Mouse (Mus musculus) neural tube, embryonic 14.5 days (tissue): ENCODE results near the gene Dst. TPM values are rescaled to one million over a fixed set of nuclear protein-coding genes. Genes with fewer than 3 reads are reported as not detected.

Source experiments
- ATAC-seq: fragments of 200-750 bp; cut with Nextera tagmentation; 2 replicates; pipeline ENCODE4 v1.8.0; 2017; ENCODE audit warnings: low read depth, mild to moderate bottlenecking, moderate TSS enrichment, moderate library complexity
- H3K27ac ChIP-seq: fragments of 300-500 bp; sonication (generic); 2 replicates; pipeline ENCODE4 v1.5.1; 2014; ENCODE audit warnings: low read depth, mild to moderate bottlenecking, control low read depth, low read length, moderate library complexity, mixed read lengths
- H3K27me3 ChIP-seq: fragments of 300-500 bp; sonication (generic); 2 replicates; pipeline ENCODE4 v1.6.1; 2014; ENCODE audit warnings: low read length; ENCODE audit not compliant: control insufficient read depth, insufficient read depth
- H3K36me3 ChIP-seq: fragments of 300-500 bp; sonication (generic); 2 replicates; pipeline ENCODE4 v1.6.1; 2014; ENCODE audit warnings: low read length, mixed read lengths; ENCODE audit not compliant: control insufficient read depth, insufficient read depth
- H3K4me1 ChIP-seq: fragments of 300-500 bp; sonication (generic); 2 replicates; pipeline ENCODE4 v1.6.1; 2014; ENCODE audit warnings: low read length; ENCODE audit not compliant: control insufficient read depth, insufficient read depth
- H3K4me2 ChIP-seq: fragments of 300-500 bp; sonication (generic); 2 replicates; pipeline ENCODE4 v1.6.1; 2014; ENCODE audit warnings: mild to moderate bottlenecking, low read depth, low read length, control low read depth
- H3K4me3 ChIP-seq: fragments of 300-500 bp; sonication (generic); 2 replicates; pipeline ENCODE4 v1.5.1; 2014; ENCODE audit warnings: low read depth, low read length, control low read depth, mixed read lengths
- H3K9ac ChIP-seq: fragments of 300-500 bp; sonication (generic); replicated peaks from 2 replicates; pipeline ENCODE4 v1.6.1; 2014; ENCODE audit warnings: low read depth, mild to moderate bottlenecking, control low read depth, low read length, mixed read lengths
- H3K9me3 ChIP-seq: fragments of 300-500 bp; sonication (generic); 2 replicates; pipeline ENCODE4 v1.6.1; 2016; ENCODE audit warnings: low read length; ENCODE audit not compliant: control insufficient read depth
- WGBS: fragments of 180-500 bp; shearing (Covaris S2); extraction: QIAGEN DNeasy Blood & Tissue Kit; methylation state at CpG from one replicate; pipeline ENCODE4 v1.1.7; 2014; 5-methylcytosine and 5-hydroxymethylcytosine counted together
- polyA plus RNA-seq: library from polyadenylated mRNA; unstranded; fragments of >200 nt; fragmentation: Nextera tagmentation; extraction: Ambion mirVana; gene quantifications from 2 replicates; pipeline ENCODE4 v1.2.1, GENCODE M21; 2014

Gene Dst
- polyA plus RNA-seq, 1 experiment from 2014 or later = 66.8 TPM

- no peak for ATAC-seq
- no peak overlapping the region for H3K9ac ChIP-seq
- H3K4me2 ChIP-seq = no peak overlapping the region
- H3K4me1 ChIP-seq = no peaks in the 10 kb centered on the region
- no peak overlapping the region for H3K4me3 ChIP-seq
- no peaks in the 10 kb centered on the region for H3K9me3 ChIP-seq
- 93% methylated on average over 6 of the region's 6 CpGs for WGBS
- H3K27ac ChIP-seq = no peak overlapping the region
- no peaks in the 10 kb centered on the region for H3K36me3 ChIP-seq
- H3K27me3 ChIP-seq = no peaks in the 10 kb centered on the region
Measured at GRCm38 (mm10) chr1:33955626-33956025, 47.6 kb downstream of the Dst start.

DNA sequence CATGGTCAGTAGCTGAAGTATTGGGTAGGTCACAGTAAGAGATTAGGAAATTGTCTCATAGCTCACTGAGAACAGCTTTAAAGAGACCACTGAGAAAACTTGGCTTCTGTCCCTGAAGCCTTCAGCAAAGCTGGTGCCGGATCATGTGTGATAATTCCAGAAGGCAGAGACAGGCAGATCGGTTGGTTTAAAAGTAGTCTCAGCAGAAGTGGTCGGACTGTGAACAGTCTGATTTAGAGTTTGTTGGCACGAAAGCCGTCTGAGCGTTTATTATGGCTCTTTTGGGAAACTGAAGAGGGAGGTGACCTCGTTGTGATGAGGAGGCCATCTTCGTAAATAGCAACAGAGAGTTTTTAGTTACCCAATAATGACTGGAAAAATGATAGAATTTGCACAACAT is 52.4 kb downstream of the Dst start:
- no peak for ATAC-seq
- no peak overlapping the region for H3K27ac ChIP-seq
- no peak overlapping the region for H3K9ac ChIP-seq
- H3K4me1 ChIP-seq = no peaks in the 10 kb centered on the region
- no peaks in the 10 kb centered on the region for H3K9me3 ChIP-seq
- H3K4me2 ChIP-seq = no peak overlapping the region
- H3K27me3 ChIP-seq = no peaks in the 10 kb centered on the region
- no peak overlapping the region for H3K4me3 ChIP-seq
- no peaks in the 10 kb centered on the region for H3K36me3 ChIP-seq
- WGBS = 73% methylated on average over 8 of the region's 8 CpGs

GRCm38 (mm10) chr1:33964643-33965042 is 56.6 kb downstream of the Dst start:
- H3K36me3 ChIP-seq = no peaks in the 10 kb centered on the region
- H3K4me2 ChIP-seq = no peak overlapping the region
- H3K4me3 ChIP-seq = no peak overlapping the region
- H3K27ac ChIP-seq = no peak overlapping the region
- H3K4me1 ChIP-seq = no peaks in the 10 kb centered on the region
- H3K9me3 ChIP-seq = no peaks in the 10 kb centered on the region
- 56% methylated on average over 5 of the region's 5 CpGs for WGBS
- H3K9ac ChIP-seq = no peak overlapping the region
- H3K27me3 ChIP-seq = no peaks in the 10 kb centered on the region
- no peak for ATAC-seq

DNA sequence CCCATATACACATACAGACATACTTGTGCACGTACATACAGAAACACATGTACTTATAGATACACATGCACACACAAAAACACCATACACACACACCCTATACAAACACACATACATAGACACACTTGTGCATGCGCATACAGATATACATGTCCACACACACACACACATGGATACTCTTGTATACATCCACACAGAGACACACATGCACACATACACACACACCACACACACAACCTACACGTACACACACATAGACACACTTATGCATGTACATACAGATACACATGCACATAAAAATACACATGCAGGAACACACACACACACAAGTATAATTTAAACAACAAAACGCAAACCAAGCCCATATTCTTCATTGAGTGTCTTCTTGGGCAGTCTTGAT is 57.8 kb downstream of the Dst start:
- ATAC-seq = no peak
- H3K4me1 ChIP-seq = no peaks in the 10 kb centered on the region
- no peaks in the 10 kb centered on the region for H3K27me3 ChIP-seq
- no peak overlapping the region for H3K9ac ChIP-seq
- no peak overlapping the region for H3K4me3 ChIP-seq
- no peak overlapping the region for H3K4me2 ChIP-seq
- H3K27ac ChIP-seq = no peak overlapping the region
- H3K36me3 ChIP-seq = no peaks in the 10 kb centered on the region
- WGBS = 90% methylated on average over 4 of the region's 4 CpGs
- H3K9me3 ChIP-seq = no peaks in the 10 kb centered on the region

- no peak for ATAC-seq
- no peaks in the 10 kb centered on the region for H3K9me3 ChIP-seq
Measured at GRCm38 (mm10) chr1:33966328-33966727, 58.3 kb downstream of the Dst start.

GRCm38 (mm10) chr1:33967206-33967605 is 59.2 kb downstream of the Dst start:
- Histone ChIP-seq H3K4me2 (no peak overlapping the region), H3K9me3 (no peaks in the 10 kb centered on the region), H3K9ac (no peak overlapping the region), H3K27ac (no peak overlapping the region), H3K4me1 (no peaks in the 10 kb centered on the region), H3K36me3 (no peaks in the 10 kb centered on the region), H3K27me3 (no peaks in the 10 kb centered on the region), H3K4me3 (no peak overlapping the region)
- no peak for ATAC-seq
- WGBS = 59% methylated on average over 4 of the region's 4 CpGs

More at GRCm38 (mm10) chr1:33966328-33966727, 58.3 kb downstream of the Dst start:
- Histone ChIP-seq H3K36me3 (no peaks in the 10 kb centered on the region), H3K27me3 (no peaks in the 10 kb centered on the region), H3K27ac (no peak overlapping the region), H3K9ac (no peak overlapping the region), H3K4me1 (no peaks in the 10 kb centered on the region), H3K4me2 (no peak overlapping the region), H3K4me3 (no peak overlapping the region)
- 29% methylated on average over 6 of the region's 6 CpGs for WGBS

- Histone ChIP-seq H3K4me1 (no peaks in the 10 kb centered on the region), H3K4me2 (no peak overlapping the region), H3K27ac (no peak overlapping the region), H3K36me3 (no peaks in the 10 kb centered on the region), H3K9ac (no peak overlapping the region), H3K9me3 (no peaks in the 10 kb centered on the region), H3K27me3 (no peaks in the 10 kb centered on the region), H3K4me3 (no peak overlapping the region)
- ATAC-seq = no peak
- 43% methylated on average over 2 of the region's 2 CpGs for WGBS
Measured at GRCm38 (mm10) chr1:33969910-33970309, 61.9 kb downstream of the Dst start.

DNA sequence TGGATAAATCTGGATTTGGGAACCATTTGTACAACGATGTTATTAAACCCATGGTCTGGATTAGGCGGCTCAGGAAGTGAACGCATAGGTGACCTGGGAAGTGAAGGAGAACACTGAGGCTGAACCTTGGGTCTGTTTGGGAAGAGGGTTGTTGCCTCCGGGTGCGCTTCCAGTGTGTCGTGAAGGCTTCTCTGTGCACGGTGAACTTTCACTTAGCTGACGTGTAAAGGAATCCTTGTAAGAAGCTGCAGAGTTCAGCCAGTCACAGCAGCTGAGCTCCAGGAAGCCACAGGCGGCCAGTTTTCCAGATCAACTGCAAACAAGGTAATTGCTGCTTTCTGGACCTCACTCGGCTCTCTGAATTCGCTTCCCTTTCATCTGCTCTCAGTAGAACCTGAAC is 66.4 kb downstream of the Dst start:
- no peaks in the 10 kb centered on the region for H3K9me3 ChIP-seq
- 89% methylated on average over 11 of the region's 11 CpGs for WGBS

GRCm38 (mm10) chr1:33975333-33975732 is 67.3 kb downstream of the Dst start:
- whole genome bisulfite sequencing = 88% methylated on average over 4 of the region's 4 CpGs
- Histone ChIP-seq H3K27ac (no peak overlapping the region), H3K9me3 (no peaks in the 10 kb centered on the region), H3K9ac (no peak overlapping the region), H3K4me2 (no peak overlapping the region), H3K4me1 (no peaks in the 10 kb centered on the region), H3K36me3 (no peaks in the 10 kb centered on the region), H3K27me3 (no peaks in the 10 kb centered on the region), H3K4me3 (no peak overlapping the region)
- ATAC-seq = no peak

More for the DNA sequence above, 66.4 kb downstream of the Dst start:
- Histone ChIP-seq H3K4me2 (no peak overlapping the region), H3K4me3 (no peak overlapping the region), H3K4me1 (no peaks in the 10 kb centered on the region), H3K9ac (no peak overlapping the region), H3K36me3 (no peaks in the 10 kb centered on the region), H3K27me3 (no peaks in the 10 kb centered on the region), H3K27ac (no peak overlapping the region)
- ATAC-seq = no peak

GRCm38 (mm10) chr1:33977832-33978231 is 69.8 kb downstream of the Dst start:
- Histone ChIP-seq H3K9me3 (no peaks in the 10 kb centered on the region), H3K27me3 (no peaks in the 10 kb centered on the region), H3K4me3 (no peak overlapping the region), H3K4me2 (no peak overlapping the region), H3K4me1 (no peaks in the 10 kb centered on the region), H3K9ac (no peak overlapping the region), H3K36me3 (no peaks in the 10 kb centered on the region), H3K27ac (no peak overlapping the region)
- ATAC-seq = no peak
- WGBS = 85% methylated on average over 6 of the region's 6 CpGs
